Mouse (Mus musculus) liver, embryonic 12.5 days (tissue): Measurements from ENCODE around the gene Smurf1. TPM values are rescaled to one million over a fixed set of nuclear protein-coding genes. Genes with fewer than 3 reads are reported as not detected.

Source experiments
- ATAC-seq: fragments of 200-750 bp; cut with Nextera tagmentation; 2 replicates; pipeline ENCODE4 v1.8.0; 2017; ENCODE audit warnings: moderate number of reproducible peaks, mild to moderate bottlenecking, moderate library complexity
- H3K27ac ChIP-seq: fragments of 300-500 bp; sonication (generic); 2 replicates; pipeline ENCODE4 v1.5.1; 2016; ENCODE audit warnings: mild to moderate bottlenecking
- H3K27me3 ChIP-seq: fragments of 300-500 bp; sonication (generic); replicated peaks from 2 replicates; pipeline ENCODE4 v1.6.1; 2016; ENCODE audit warnings: mild to moderate bottlenecking, moderate library complexity
- H3K36me3 ChIP-seq: fragments of 300-500 bp; sonication (generic); 2 replicates; pipeline ENCODE4 v1.6.1; 2016; ENCODE audit warnings: mild to moderate bottlenecking, moderate library complexity
- H3K4me1 ChIP-seq: fragments of 300-500 bp; sonication (generic); 2 replicates; pipeline ENCODE4 v1.6.1; 2016
- H3K4me2 ChIP-seq: fragments of 300-500 bp; sonication (generic); 2 replicates; pipeline ENCODE4 v1.6.1; 2016; ENCODE audit warnings: mild to moderate bottlenecking, moderate library complexity
- H3K4me3 ChIP-seq: fragments of 300-500 bp; sonication (generic); 2 replicates; pipeline ENCODE4 v1.5.1; 2016; ENCODE audit warnings: mild to moderate bottlenecking, moderate library complexity
- H3K9ac ChIP-seq: fragments of 300-500 bp; sonication (generic); 2 replicates; pipeline ENCODE4 v1.6.1; 2016; ENCODE audit warnings: mild to moderate bottlenecking, moderate library complexity
- H3K9me3 ChIP-seq: fragments of 300-500 bp; sonication (generic); replicated peaks from 2 replicates; pipeline ENCODE4 v1.6.1; 2016; ENCODE audit warnings: mild to moderate bottlenecking, moderate library complexity
- WGBS: fragments of 180-500 bp; shearing (Covaris S2); methylation state at CpG from one replicate; pipeline ENCODE4 v1.1.7; 2016; ENCODE audit not compliant: insufficient replicate concordance; 5-methylcytosine and 5-hydroxymethylcytosine counted together
- polyA plus RNA-seq: library from polyadenylated mRNA; unstranded; fragments of >200 nt; fragmentation: Nextera tagmentation; extraction: Ambion mirVana; gene quantifications from 2 replicates; pipeline ENCODE4 v1.2.1, GENCODE M21; 2016

Smurf1 gene
- polyA plus RNA-seq, 1 experiment from 2014 or later: 4.2 TPM

DNA sequence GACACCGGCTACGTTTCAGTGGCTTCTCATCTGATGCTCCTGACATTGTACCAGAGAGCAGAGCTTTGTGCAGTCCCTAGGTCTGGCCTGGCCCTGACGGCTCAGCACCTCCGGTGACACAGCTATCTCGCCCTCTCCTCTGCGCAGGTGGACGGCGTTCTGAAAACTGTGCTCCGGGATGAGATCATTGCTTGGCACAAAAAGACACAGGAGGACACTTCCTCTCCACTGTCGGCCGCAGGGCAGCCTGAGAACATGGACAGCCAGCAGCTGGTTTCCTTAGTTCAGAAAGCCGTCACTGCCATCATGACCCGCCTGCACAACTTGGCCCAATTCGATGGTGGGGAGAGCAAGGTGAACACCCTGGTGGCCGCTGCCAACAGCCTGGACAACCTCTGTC, 107.1 kb downstream of the Smurf1 start:
- Histone ChIP-seq H3K36me3 (peaks cover 76% of the 10 kb centered on the region), H3K4me1 (no peaks in the 10 kb centered on the region), H3K27me3 (no peaks in the 10 kb centered on the region), H3K9ac (no peak overlapping the region), H3K9me3 (peaks cover 9% of the 10 kb centered on the region; the same call in 1 of the 2 replicates), H3K27ac (no peak overlapping the region), H3K4me3 (no peak overlapping the region), H3K4me2 (no peak overlapping the region)
- WGBS: 86% methylated on average over 15 of the region's 15 CpGs
- ATAC-seq: no peak

DNA sequence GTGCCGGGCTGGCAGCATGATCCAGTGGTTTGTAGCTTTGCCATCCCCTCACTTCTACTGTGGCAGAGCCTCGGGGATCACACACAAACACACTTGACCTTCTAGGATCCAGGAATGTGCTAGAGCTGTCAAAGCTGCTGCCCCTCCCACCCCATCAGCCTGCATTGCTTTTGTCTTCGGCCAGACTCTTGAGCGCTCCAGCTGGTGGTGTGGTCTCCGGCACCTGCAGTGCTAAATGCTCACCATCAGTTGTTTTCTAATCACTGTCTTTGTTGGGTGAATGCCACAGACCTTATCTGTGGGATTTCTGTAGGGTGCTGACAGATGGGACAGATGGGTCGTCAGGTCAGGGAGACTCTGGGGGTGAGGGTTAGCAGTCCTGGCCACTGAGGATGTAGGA, 109.7 kb downstream of the Smurf1 start:
- no peak for ATAC-seq

DNA sequence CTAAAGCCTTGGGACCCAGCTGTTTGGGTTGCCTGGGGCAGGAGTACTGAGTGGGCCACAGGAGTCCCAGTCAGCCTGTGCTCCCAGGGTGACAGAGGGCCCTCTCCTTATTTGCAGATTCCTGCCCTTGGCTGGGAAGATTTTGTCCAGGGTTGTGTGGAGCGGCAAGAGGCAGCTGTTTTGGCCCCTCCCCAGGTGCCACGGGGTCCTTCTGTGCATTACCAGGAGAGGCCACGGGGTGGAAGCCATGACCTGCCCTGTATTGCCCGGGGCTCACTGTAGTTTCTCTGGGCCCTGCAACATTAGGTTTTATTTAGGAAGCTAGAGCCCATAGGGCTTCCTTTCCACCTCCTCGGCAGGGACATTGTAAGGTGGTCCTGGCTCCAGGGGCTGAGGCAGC, 111.7 kb downstream of the Smurf1 start:
- H3K4me2 ChIP-seq: no peak overlapping the region
- 81% methylated on average over 5 of the region's 5 CpGs for WGBS
- peaks cover 97% of the 10 kb centered on the region for H3K36me3 ChIP-seq
- no peak overlapping the region for H3K9ac ChIP-seq
- no peaks in the 10 kb centered on the region for H3K9me3 ChIP-seq
- no peaks in the 10 kb centered on the region for H3K27me3 ChIP-seq
- H3K4me1 ChIP-seq: no peaks in the 10 kb centered on the region
- no peak overlapping the region for H3K4me3 ChIP-seq
- H3K27ac ChIP-seq: no peak overlapping the region
- ATAC-seq: no peak

More for the DNA sequence above, 109.7 kb downstream of the Smurf1 start:
- H3K4me3 ChIP-seq: no peak overlapping the region
- H3K27me3 ChIP-seq: no peaks in the 10 kb centered on the region
- peaks cover 4% of the 10 kb centered on the region; the same call in 1 of the 2 replicates for H3K9me3 ChIP-seq
- 65% methylated on average over 6 of the region's 6 CpGs for WGBS
- H3K4me1 ChIP-seq: no peaks in the 10 kb centered on the region
- no peak overlapping the region for H3K27ac ChIP-seq
- H3K4me2 ChIP-seq: no peak overlapping the region
- H3K36me3 ChIP-seq: peaks cover 97% of the 10 kb centered on the region
- H3K9ac ChIP-seq: no peak overlapping the region

DNA sequence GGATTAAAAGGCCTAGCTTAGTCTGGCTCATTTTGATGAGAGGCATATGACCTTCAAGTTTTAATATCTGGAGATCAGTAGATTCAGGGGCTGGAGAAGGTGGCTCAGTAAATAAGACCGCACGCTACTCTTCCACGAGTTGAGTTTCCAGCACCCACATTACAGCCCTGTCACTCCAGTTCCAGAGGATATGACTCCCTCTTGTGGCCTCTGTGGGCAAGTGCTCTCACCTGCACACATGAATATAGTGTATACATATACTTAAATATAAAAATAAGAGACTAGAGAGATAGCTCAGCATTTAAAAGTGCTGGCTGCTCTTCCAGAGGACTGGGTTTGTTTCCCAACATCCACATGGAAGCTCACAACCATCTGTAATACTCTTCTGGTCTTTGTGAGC, 113.8 kb downstream of the Smurf1 start:
- Histone ChIP-seq H3K9ac (no peak overlapping the region), H3K4me3 (no peak overlapping the region), H3K9me3 (no peaks in the 10 kb centered on the region), H3K27me3 (no peaks in the 10 kb centered on the region), H3K4me1 (no peaks in the 10 kb centered on the region), H3K4me2 (no peak overlapping the region), H3K36me3 (peaks cover 97% of the 10 kb centered on the region), H3K27ac (no peak overlapping the region)
- WGBS: 87% methylated on average over 3 of the region's 3 CpGs
- no peak for ATAC-seq

DNA sequence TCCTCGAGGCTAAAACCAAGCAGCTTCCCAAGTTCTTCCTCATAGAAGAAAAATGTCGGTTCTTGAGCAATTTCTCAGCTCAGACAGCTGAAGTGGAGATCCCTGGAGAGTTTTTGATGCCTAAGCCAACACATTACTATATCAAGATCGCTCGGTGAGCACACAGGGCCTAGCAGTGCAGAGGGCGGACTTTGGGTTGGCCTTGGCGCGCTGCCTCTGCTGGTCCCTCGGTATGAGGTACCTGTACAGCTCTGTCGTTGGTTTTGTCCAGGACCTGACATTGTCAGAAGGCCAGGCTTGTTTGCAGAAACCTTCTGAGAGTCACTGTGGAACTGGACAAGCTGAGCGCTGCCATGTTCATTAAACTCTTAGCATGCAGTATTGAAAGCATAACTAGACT, 115.7 kb downstream of the Smurf1 start:
- Histone ChIP-seq H3K9me3 (no peaks in the 10 kb centered on the region), H3K27ac (no peak overlapping the region), H3K27me3 (no peaks in the 10 kb centered on the region), H3K4me3 (no peak overlapping the region), H3K9ac (no peak overlapping the region), H3K4me1 (no peaks in the 10 kb centered on the region), H3K4me2 (no peak overlapping the region), H3K36me3 (peaks cover 99% of the 10 kb centered on the region)
- no peak for ATAC-seq
- WGBS: 87% methylated on average over 10 of the region's 10 CpGs

DNA sequence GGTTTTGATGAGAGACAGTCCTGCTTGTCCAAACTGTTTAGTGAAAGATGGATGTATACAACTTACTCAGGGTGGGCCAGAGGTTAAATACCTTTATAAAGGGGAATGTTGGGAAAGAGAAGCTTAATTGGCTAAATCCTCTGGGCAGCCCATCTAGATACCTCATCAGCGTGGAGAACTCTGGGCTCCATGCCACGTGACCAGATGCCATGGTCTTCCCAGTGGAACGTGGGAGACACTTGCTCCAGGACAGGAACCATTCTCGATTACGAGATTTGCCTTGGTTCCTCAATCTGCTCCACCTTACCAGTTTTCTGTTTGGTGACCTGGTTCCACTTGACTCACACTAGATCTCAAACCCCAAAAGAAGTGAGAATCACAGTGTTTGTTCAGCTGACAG, 116.9 kb downstream of the Smurf1 start:
- H3K9me3 ChIP-seq: no peaks in the 10 kb centered on the region
- no peaks in the 10 kb centered on the region for H3K4me1 ChIP-seq
- WGBS: 83% methylated on average over 5 of the region's 5 CpGs
- no peak overlapping the region for H3K27ac ChIP-seq
- no peak for ATAC-seq
- no peak overlapping the region for H3K4me2 ChIP-seq
- H3K27me3 ChIP-seq: no peaks in the 10 kb centered on the region
- H3K9ac ChIP-seq: no peak overlapping the region
- H3K4me3 ChIP-seq: no peak overlapping the region
- peaks cover 100% of the 10 kb centered on the region for H3K36me3 ChIP-seq

DNA sequence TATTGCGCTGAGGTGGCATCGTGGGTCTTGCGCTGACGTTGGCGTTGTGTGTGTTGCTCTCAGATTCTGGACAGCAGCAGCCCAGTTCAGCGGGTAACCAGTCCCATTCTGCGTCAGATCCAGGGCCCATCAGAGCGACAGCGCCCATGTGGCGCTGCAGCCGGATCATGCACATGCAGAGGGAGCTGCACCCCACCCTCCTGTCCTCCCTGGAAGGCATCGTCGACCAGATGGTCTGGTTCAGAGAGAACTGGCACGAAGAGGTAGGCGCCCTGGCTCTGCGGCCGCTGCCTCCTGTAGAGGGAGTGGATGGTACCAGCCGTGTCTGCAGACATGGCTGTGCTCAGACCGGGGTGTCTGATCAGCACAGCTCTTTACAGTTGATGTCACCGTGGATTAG, 120.3 kb downstream of the Smurf1 start:
- H3K9me3 ChIP-seq: no peaks in the 10 kb centered on the region
- H3K4me3 ChIP-seq: no peak overlapping the region
- peaks cover 100% of the 10 kb centered on the region for H3K36me3 ChIP-seq
- no peaks in the 10 kb centered on the region for H3K27me3 ChIP-seq
- no peak overlapping the region for H3K4me2 ChIP-seq
- H3K4me1 ChIP-seq: no peaks in the 10 kb centered on the region
- WGBS: 90% methylated on average over 20 of the region's 20 CpGs
- H3K9ac ChIP-seq: no peak overlapping the region
- H3K27ac ChIP-seq: no peak overlapping the region
- ATAC-seq: no peak

DNA sequence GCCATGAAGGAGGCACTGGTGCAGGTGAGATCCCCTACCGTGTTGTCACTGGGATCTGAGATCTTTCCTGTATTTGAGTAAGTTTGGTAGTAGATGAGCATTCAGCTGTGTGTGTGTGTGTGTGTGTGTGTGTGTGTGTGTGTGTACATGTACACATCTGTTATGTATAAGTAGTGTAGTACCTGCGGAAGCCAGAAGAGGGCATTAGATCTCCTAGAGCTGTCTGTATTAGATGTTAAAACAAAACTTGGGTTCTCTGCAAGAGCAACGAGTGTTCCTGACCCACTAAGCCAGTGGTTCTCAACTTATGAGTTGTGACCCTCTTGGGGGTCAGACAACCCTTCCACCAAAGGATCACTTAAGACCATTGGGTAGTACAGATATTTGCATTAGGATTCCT, 129.5 kb downstream of the Smurf1 start:
- H3K4me1 ChIP-seq: peaks cover 3% of the 10 kb centered on the region; the same call in 1 of the 2 replicates
- H3K36me3 ChIP-seq: peaks cover 100% of the 10 kb centered on the region
- H3K4me3 ChIP-seq: no peak overlapping the region
- H3K4me2 ChIP-seq: no peak overlapping the region
- ATAC-seq: no peak
- H3K27me3 ChIP-seq: no peaks in the 10 kb centered on the region
- H3K9me3 ChIP-seq: no peaks in the 10 kb centered on the region
- 88% methylated on average over 3 of the region's 3 CpGs for WGBS
- H3K9ac ChIP-seq: no peak overlapping the region
- no peak overlapping the region for H3K27ac ChIP-seq

DNA sequence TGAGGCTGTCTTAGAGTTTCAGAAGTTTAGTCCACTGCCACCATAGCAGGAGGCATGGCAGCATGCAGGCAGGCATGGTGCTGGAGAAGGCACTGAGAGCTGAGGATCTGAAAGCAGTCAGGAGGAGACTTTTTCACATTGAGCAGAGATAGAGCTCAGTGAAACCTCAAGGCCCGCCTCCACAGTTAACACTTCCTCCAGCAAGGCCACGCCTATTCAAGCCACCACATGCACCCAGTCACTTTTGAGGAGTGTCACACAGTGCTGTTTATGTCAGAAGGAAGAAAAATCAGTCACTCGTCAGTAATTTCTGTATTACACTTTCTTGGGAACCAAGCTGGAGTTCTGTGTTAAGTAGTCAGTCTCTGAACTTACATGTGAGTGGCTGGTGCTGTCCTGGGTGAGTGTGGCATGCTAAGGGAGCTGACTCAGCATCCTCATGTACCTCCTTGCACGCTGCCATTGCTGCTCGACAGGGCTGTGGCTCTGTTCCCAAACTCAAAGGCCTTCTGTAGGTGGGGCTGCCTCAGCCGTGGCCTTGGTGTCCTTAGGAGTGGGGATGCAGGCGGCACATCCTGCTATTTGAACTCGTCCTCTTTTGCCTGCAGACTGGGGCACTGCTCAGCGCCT, 133.7 kb downstream of the Smurf1 start:
- 0 out of 2 replicates have a peak, but pooled peaks have one; percentile 14 for ATAC-seq
- peaks cover 3% of the 10 kb centered on the region; the same call in 1 of the 2 replicates for H3K4me1 ChIP-seq
- no peak overlapping the region for H3K27ac ChIP-seq
- no peaks in the 10 kb centered on the region for H3K9me3 ChIP-seq
- 71% methylated on average over 9 of the region's 9 CpGs for WGBS
- no peak overlapping the region for H3K9ac ChIP-seq
- H3K36me3 ChIP-seq: peaks cover 100% of the 10 kb centered on the region
- no peak overlapping the region for H3K4me2 ChIP-seq
- H3K4me3 ChIP-seq: no peak overlapping the region
- H3K27me3 ChIP-seq: no peaks in the 10 kb centered on the region

DNA sequence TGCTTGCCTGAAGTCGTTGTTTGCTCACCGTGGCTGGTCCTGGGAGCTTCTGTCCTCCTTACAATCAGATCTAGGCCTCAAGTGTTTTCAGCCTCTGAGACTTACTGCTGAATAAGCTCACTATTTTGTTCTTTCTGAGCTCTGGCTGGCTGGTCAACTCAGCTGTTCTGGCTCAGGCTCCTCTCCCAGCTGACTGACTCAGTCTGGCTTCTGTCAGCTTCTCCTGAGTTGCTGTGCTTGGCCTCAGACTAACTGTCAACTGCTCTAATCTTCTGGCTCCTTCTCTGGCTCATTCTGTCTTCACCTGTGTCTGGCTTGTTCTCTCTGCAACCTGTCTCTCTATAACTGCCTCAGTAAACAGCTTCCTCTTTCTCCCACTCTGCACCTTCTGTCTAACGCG, 136.0 kb downstream of the Smurf1 start:
- Histone ChIP-seq H3K27me3 (no peaks in the 10 kb centered on the region), H3K36me3 (peaks cover 100% of the 10 kb centered on the region), H3K4me2 (no peak overlapping the region), H3K9ac (no peak overlapping the region), H3K4me3 (no peak overlapping the region), H3K27ac (no peak overlapping the region), H3K9me3 (no peaks in the 10 kb centered on the region), H3K4me1 (peaks cover 3% of the 10 kb centered on the region; the same call in 1 of the 2 replicates)
- 79% methylated on average over 4 of the region's 4 CpGs for WGBS
- no peak for ATAC-seq

DNA sequence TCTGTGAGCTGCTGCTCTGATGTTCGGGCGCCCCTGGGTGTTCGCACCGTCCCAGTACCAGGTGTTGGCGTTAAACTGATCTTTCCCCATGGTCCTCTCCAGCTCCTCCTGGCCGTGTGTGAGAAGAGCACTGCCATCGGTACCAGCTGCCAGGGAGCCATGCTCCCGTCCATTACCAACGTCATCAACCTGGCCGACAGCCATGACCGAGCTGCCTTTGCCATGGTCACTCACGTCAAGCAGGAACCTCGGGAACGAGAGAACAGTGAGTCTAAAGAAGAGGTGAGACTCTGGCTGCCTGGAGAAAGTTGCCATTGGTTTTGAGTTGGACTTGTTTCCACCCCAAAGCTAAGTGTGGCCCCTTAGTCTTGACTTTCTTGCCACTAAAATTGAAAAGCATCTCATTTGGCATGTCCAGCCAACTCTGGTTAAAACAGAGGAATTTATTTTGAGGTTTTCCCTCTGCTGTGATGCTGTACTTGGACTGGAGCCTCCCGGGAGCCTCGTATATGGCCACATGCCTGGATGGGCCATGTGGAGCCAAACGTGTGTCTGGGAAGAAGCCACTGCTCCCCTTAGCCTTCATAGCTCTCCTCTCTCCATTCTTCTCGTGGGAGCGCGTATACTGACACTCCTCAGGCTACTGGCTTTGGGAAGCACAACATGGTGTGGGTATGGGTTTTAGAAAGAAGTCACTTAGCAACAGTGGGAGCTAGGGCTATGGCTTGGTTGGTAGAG, 137.1 kb downstream of the Smurf1 start:
- H3K36me3 ChIP-seq: peaks cover 100% of the 10 kb centered on the region
- H3K4me1 ChIP-seq: peaks cover 3% of the 10 kb centered on the region; the same call in 1 of the 2 replicates
- H3K9ac ChIP-seq: no peak overlapping the region
- H3K27me3 ChIP-seq: no peaks in the 10 kb centered on the region
- 86% methylated on average over 20 of the region's 20 CpGs for WGBS
- no peak overlapping the region for H3K4me3 ChIP-seq
- no peak for ATAC-seq
- no peak overlapping the region for H3K27ac ChIP-seq
- H3K9me3 ChIP-seq: no peaks in the 10 kb centered on the region
- no peak overlapping the region for H3K4me2 ChIP-seq
